Mouse (Mus musculus) intestine, embryonic 15.5 days (tissue): ENCODE measurements around the gene Lrig2. TPM values are rescaled to one million over a fixed set of nuclear protein-coding genes. Genes with fewer than 3 reads are reported as not detected.

Experiments used
- ATAC-seq: fragments of 200-750 bp; cut with Nextera tagmentation; 2 replicates; pipeline ENCODE4 v1.8.0; 2017; ENCODE audit warnings: moderate TSS enrichment, moderate library complexity
- H3K27ac ChIP-seq: fragments of 300-500 bp; sonication (generic); 2 replicates; pipeline ENCODE4 v1.5.1; 2015; ENCODE audit warnings: mild to moderate bottlenecking, inconsistent platforms
- H3K27me3 ChIP-seq: fragments of 300-500 bp; sonication (generic); replicated peaks from 2 replicates; pipeline ENCODE4 v1.6.1; 2015; ENCODE audit warnings: inconsistent platforms
- H3K36me3 ChIP-seq: fragments of 300-500 bp; sonication (generic); 2 replicates; pipeline ENCODE4 v1.6.1; 2015; ENCODE audit warnings: inconsistent platforms
- H3K4me1 ChIP-seq: fragments of 300-500 bp; sonication (generic); replicated peaks from 2 replicates; pipeline ENCODE4 v1.6.1; 2015; ENCODE audit warnings: inconsistent platforms
- H3K4me2 ChIP-seq: fragments of 300-500 bp; sonication (generic); replicated peaks from 2 replicates; pipeline ENCODE4 v1.6.1; 2015; ENCODE audit warnings: mild to moderate bottlenecking, inconsistent platforms
- H3K4me3 ChIP-seq: fragments of 300-500 bp; sonication (generic); replicated peaks from 2 replicates; pipeline ENCODE4 v1.5.1; 2015; ENCODE audit warnings: inconsistent platforms
- H3K9ac ChIP-seq: fragments of 300-500 bp; sonication (generic); 2 replicates; pipeline ENCODE4 v1.6.1; 2015; ENCODE audit warnings: inconsistent platforms
- H3K9me3 ChIP-seq: fragments of 300-500 bp; sonication (generic); 2 replicates; pipeline ENCODE4 v1.6.1; 2016; ENCODE audit warnings: inconsistent platforms
- WGBS: fragments of 180-500 bp; shearing (Covaris S2); methylation state at CpG from one replicate; pipeline ENCODE4 v1.1.7; 2015; 5-methylcytosine and 5-hydroxymethylcytosine counted together
- polyA plus RNA-seq: library from polyadenylated mRNA; unstranded; fragments of >200 nt; fragmentation: Nextera tagmentation; extraction: Ambion mirVana; gene quantifications from 2 replicates; pipeline ENCODE4 v1.2.1, GENCODE M21; 2015

The Lrig2 gene
- polyA plus RNA-seq, 1 experiment from 2014 or later, result 13.3 TPM

DNA sequence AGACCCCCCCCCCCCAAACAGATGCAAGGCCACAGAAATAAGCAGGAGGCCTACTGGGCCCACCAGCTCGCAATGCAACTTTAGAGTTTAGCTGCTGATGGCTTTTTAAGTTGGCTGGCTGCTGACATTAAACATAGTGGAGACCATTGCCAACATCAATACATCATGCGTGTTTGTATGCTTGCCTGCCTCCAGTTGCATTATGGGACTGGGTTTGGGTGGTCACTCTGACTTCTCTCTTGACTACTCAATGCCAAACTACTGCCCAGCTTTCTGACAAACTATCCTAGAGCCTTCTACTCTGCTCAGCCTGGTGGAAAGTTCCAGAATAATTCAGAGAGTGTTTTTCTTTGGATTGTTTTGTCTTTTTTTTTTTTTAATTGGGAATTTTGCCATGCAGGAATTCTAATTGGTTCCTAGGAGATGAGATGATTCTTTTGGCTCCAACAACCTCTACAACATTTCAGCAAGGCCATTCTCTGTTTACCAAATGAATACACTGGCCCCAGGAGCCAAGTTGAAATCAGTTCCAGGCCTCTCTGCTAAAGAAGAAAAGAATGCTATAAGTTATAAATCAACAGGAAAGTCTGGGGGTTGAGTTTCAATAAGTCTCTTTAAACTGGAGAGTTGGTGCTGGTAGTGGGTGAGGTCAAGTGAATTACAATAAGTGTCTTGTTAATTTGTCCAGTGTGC is 161.3 kb downstream of the Lrig2 start:
- ATAC-seq, result peak; percentile 16; the same call in 1 of the 2 replicates
- Histone ChIP-seq H3K4me2 (no peak overlapping the region), H3K36me3 (no peaks in the 10 kb centered on the region), H3K9ac (no peak overlapping the region), H3K9me3 (no peaks in the 10 kb centered on the region), H3K4me1 (peaks cover 7% of the 10 kb centered on the region; the same call in 1 of the 2 replicates), H3K27ac (no peak overlapping the region), H3K27me3 (no peaks in the 10 kb centered on the region), H3K4me3 (no peak overlapping the region)
- 83% methylated on average over 2 of the region's 2 CpGs for whole genome bisulfite sequencing

DNA sequence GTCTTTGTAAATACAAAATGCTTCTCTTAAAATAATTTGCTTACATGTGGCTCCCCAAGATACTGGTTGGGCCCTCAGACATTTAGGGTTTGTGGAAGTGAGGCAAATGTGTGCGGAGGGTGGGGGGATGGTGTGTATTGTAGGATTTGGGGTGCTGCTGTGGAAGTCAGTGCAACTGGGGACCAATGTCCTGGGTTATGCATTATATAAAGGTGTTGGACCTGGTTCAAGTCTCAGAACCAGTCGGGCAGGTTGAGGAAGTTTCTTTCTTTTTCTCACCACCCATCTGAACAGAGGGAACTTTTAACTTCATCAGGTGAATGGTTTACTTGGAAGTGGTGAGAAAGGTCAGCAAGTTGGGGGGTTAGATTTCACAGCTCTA is 161.9 kb downstream of the Lrig2 start:
- peak; percentile 19; the same call in 1 of the 2 replicates for ATAC-seq

DNA sequence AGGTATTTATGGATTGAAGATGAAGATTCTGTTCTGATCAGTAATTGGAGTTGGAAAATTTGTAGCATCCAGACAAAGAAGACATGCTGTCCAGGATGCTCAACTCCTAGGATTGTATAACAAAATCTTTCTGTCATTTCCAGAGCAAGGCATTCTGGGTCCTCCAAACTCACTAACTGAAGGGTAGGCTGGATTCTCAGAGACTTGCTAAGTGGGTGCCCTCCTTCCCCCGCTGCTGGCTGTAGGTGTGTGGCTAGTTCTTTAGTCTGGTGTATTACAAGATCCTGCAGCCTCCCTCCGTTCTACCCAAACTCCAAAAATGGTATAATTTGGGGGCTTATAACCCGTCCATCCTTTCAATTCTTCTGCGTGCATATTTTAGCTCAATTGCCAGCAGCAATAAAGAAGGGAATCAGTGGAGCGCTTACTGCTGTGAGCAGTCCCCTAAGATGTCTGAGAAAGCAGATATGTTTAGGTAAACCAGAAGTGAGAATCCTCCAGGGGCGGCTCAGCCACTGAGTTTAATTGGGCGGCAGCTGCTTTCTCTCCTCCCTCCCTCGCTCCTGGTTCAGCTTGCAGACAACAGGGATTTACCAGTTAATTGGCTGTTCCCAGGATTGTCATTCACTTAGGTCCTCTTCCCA is 162.4 kb downstream of the Lrig2 start:
- no peak overlapping the region for H3K4me3 ChIP-seq
- H3K36me3 ChIP-seq, result no peaks in the 10 kb centered on the region
- ATAC-seq, result no peak
- no peak overlapping the region for H3K9ac ChIP-seq
- H3K27me3 ChIP-seq, result no peaks in the 10 kb centered on the region
- H3K4me2 ChIP-seq, result no peak overlapping the region
- H3K27ac ChIP-seq, result no peak overlapping the region
- whole genome bisulfite sequencing, result 47% methylated on average over 8 of the region's 8 CpGs
- no peaks in the 10 kb centered on the region for H3K9me3 ChIP-seq
- H3K4me1 ChIP-seq, result peaks cover 7% of the 10 kb centered on the region; the same call in 1 of the 2 replicates

More for the DNA sequence above, 161.9 kb downstream of the Lrig2 start:
- H3K4me1 ChIP-seq, result peaks cover 7% of the 10 kb centered on the region; the same call in 1 of the 2 replicates
- no peak overlapping the region for H3K27ac ChIP-seq
- no peak overlapping the region for H3K9ac ChIP-seq
- no peak overlapping the region for H3K4me3 ChIP-seq
- H3K4me2 ChIP-seq, result no peak overlapping the region
- no peaks in the 10 kb centered on the region for H3K36me3 ChIP-seq
- no peaks in the 10 kb centered on the region for H3K9me3 ChIP-seq
- H3K27me3 ChIP-seq, result no peaks in the 10 kb centered on the region
- 66% methylated on average over 2 of the region's 2 CpGs for WGBS

Other genes starting within 250 kb of the Lrig2 start
- 45.7 and 50.0 TPM in 2 replicates for gene Slc16a1, start 126.8 kb upstream of the Lrig2 start, polyA plus RNA-seq